Mouse (Mus musculus): ENCODE data around the gene Rora. TPM values are rescaled to one million over a fixed set of nuclear protein-coding genes. Genes with fewer than 3 reads are reported as not detected.
A peak's percentile ranks its signal among the peaks of the same experiment; 100 is the strongest.

Rora gene
- total RNA-seq, 1 experiment from 2014 or later, result 0.70 TPM

DNA sequence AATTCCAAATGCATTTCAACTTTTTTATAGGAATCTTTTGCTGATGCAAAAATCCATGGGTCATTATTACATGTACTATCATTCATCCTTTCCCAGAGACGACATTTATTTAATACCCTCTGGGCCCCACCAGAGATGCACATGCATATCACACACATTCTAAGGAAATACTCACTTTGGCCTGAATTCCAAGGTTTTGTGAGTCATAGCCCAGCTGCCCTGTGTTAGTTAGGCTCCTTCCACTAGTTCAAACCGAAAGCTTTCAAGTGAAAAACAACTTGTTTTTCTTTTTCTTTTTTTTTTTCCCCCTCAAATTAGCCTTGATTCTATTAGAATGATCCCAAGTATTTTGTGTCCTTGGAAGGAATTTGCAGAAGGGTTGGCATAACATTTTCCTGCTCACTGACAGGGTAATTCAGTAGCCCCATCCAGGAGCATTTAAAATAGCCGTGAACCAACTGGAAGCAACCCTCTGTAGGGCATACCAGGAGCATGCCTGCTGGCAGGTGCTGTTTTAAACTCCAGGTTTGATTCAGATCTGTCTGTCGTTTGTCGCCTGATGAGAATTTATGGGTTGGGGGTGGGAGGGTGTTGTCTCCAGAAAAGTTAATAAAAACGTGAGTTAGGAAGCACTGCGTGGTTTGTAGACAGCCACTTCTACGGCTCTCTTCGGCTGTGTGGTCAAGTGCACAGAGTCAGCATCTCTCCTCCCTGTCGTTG is 621.3 kb downstream of the Rora start:
- no peak for ATAC-seq (ENCODE audit: extremely low read depth, insufficient number of reproducible peaks, low FRiP score, poor library complexity, severe bottlenecking)

DNA sequence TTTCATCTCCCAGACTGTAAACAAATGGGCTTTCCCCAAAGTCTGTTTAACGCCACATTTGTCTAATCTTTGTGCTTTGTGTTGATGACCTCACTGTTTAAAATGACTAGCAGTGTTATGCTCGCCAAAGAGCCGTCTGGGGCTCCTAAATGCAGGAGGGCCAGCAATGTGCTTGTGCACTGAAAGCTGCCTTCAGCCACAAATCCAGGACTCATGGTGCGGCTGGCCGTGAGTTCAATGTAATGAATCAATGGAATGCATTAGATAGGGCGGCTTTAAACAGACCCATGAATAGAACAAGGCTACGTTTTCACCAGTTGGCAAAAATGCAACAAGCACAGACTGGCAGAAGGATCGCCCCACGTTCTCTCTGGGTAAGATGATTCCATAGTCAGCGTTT is 623.7 kb downstream of the Rora start:
- ATAC-seq (ENCODE audit: extremely low read depth, insufficient number of reproducible peaks, low FRiP score, poor library complexity, severe bottlenecking), result no peak

DNA sequence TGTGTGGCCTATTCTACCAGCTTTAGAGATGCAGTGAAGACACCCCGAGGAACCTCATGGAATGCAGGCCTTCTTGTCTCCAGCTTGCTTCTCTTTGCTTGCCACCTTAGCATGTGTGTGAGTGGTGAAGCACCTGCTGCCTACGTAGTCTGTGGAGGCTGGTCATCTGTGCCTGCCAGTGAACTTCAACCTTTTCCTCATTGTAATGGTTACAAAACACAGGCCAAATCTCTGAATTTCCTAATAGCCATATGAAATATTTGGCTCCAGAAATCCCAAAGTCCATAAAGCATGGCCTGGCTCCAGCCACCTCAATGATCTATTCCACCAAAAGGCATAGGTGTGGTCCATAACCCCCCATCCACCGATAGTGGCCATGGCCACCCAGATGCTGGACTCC is 631.4 kb downstream of the Rora start:
- ATAC-seq (ENCODE audit: extremely low read depth, insufficient number of reproducible peaks, low FRiP score, poor library complexity, severe bottlenecking), result no peak

DNA sequence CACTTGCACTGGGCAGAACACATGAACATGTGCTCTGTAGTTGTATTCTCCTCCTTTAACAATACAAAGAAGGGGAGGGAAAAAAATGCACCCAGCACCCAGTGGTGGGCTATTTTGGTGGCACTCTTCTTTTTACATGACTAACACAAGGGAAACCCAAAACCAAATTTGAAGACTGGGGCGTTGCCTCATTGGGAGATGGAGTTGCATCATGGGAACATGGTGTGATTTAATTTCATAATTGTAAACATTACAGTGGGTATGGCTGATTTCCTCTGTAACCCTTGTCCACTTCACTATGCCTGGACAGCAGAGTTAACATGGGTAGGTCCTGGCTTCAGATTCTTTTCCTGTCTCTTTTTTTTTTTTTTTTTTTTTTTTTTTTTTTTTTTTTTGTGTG is 634.5 kb downstream of the Rora start:
- no peak for ATAC-seq (ENCODE audit: extremely low read depth, insufficient number of reproducible peaks, low FRiP score, poor library complexity, severe bottlenecking)

DNA sequence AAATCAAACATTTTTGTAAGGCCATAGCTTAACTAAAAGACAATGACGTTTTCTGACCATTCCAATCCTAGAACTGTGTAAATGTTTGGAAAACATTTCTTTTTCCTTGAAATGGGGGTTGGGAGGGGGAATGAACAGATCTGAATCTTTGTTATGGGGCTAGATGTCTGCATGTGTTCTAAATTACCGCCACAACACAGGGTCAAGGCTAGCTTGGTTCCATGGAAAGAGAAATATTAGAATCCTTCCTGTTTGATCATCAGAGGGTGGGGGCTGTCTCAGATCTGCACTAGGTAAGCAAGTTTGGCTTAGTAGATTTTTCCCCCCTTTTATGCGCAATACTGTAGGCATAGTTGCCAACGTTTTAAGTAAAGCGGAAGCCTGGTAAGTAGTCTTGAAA is 635.0 kb downstream of the Rora start:
- no peak for ATAC-seq (ENCODE audit: extremely low read depth, insufficient number of reproducible peaks, low FRiP score, poor library complexity, severe bottlenecking)

DNA sequence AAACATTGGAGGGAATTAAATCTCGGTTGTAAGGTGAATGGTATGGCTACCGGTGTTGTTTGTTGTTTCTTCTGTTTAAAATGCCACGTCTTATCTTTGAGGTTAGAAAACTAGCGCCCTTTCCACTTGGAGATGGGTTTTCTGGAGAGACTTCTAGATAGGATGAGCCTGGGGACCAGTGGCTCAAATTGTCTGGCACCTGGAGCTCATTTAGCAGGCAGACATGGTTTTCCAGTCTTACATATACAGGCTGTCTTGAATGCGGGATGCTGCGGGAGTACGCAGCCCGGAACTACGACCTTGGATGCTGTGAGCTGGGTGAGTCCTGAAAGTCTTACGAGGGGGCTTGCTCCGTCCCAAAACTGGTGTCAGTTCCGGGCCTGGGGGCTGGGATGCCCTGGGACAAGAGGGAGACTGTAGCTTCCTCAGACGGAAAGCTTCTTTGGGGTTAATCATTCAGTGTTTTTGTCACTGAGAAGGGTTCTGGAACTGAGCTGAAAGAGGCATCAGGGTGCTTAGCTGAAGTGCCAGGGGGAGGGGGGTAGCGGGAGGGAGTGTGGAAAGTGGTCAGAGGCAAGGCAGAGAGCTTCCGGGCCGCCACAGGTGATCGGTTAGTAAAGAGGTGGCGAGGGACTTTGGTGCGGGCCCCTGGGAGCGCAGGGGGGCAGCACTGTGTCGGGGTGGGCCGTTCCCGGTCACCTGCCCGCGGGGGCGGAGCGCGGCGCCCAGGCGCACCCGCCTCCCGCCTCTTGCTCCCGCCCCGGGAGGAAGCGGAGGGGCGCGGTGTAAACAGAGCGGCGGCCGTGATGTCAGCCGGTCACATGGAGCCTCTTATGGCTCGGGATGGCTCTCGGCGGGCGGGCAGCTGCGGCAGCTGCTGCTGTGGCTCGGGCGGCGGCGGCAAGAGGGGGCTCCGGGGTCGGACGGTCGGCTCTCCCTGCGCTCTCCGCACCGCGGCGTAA is 635.8 kb downstream of the Rora start:
- peak; percentile 36; the same call in 1 of the 2 replicates for ATAC-seq (ENCODE audit: extremely low read depth, insufficient number of reproducible peaks, low FRiP score, poor library complexity, severe bottlenecking)

DNA sequence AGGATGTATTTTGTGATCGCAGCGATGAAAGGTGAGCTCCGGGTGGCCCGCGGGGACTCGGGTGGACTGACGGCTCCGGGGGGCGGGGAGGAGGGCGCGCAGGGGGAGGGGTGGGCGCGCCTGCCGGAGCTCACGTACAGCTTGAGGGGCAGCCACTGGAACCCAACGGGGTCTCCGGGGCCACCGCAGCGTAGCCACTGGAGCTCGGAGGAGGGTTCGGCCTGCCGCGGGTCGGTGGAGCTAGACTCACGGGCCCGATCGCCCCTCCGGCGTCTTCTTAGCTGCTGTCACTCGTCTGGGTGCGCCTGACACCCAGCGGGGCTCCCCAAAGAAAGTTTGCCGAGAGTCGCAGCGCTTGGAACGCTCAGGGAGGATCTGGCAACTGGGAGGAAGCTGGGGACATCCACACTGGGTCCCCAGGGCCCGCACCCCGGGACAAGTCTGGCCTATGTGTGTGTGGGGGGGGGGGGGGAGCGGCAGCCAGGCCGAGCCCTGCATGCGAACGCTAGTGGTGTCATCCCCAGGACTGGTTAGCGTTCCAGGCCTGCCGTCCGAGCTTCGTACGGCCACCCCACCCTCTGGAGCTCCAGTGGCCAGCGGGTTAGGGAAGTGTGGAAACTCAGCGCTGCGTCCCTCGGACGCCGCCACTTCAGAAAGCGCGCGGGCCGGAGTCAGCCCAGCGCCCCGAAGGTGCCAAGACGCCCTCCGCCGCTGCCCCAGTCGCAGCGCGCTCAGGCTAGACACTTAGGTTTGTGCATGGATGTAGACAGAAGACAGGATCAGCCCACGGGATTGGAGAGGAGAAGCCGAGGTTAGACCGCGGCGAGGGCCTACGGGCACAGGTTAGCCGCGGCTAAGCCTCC is 636.7 kb downstream of the Rora start:
- no peak for ATAC-seq (ENCODE audit: extremely low read depth, insufficient number of reproducible peaks, low FRiP score, poor library complexity, severe bottlenecking)

DNA sequence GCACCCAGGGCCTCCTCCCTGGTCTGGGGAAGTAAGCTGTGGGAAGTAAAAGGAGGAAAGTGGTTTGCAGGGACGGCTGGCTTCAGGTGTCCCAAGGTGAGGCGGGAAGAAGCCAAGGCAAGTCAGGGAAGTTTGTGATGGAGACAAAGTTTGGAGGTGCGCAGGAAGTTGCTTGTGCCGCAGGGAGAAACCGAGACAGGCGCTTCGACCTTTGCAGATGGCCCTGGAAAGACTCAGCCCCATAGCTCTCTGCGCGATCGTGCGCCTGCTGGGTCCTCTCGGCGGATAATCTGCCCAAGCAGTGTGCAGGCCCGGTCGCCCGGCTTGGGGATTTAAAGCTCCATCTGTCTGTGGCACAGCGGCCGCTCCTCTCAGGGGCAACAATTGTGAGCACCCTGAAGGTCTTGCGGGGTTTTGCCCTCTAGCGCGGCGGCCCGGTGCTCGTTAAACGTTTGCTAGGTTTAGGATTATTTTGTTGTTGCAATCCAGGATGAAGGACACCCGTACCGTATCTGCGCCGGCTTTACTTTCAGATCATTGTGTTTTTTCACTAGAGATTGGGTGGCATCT is 637.4 kb downstream of the Rora start:
- ATAC-seq (ENCODE audit: extremely low read depth, insufficient number of reproducible peaks, low FRiP score, poor library complexity, severe bottlenecking), result no peak

DNA sequence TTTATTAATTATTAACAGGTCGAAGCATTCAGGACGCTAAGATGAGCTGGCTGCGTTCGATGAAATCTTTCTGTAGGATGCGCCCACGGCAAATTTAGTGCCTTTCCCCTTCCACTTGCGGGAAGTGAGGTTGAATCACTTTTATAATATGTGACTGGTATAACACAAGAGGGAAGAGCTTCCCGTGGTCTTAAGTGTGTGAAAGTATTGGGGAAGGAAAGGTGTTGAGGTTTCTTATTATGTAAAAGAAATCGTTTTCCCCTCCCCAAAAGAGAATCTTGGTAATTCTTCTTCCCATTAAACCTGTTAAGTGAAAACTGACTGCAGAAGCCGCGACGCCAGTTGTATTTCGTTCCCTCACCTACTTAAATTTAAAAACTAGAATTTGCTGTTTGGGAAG is 637.9 kb downstream of the Rora start:
- ATAC-seq (ENCODE audit: extremely low read depth, insufficient number of reproducible peaks, low FRiP score, poor library complexity, severe bottlenecking), result no peak

DNA sequence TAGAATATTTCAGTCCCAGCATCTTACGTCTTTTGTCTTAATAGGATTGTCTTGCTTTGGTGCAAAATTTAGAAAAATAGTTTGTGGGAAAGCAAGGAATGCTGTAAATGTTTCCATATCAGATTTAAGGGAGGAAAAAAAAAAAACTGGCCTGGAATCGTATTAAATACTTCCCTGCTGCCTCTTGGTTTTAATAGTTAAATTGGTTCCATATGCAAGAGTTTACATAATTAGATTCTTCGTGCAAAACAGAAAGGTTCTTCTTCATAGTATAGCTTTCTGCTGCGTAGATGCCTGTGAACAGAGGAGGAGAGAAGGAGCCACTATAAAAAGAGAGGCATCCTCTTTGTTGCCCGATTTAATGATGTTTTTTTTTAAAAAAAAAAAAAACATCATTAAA is 638.8 kb downstream of the Rora start:
- ATAC-seq (ENCODE audit: extremely low read depth, insufficient number of reproducible peaks, low FRiP score, poor library complexity, severe bottlenecking), result no peak

DNA sequence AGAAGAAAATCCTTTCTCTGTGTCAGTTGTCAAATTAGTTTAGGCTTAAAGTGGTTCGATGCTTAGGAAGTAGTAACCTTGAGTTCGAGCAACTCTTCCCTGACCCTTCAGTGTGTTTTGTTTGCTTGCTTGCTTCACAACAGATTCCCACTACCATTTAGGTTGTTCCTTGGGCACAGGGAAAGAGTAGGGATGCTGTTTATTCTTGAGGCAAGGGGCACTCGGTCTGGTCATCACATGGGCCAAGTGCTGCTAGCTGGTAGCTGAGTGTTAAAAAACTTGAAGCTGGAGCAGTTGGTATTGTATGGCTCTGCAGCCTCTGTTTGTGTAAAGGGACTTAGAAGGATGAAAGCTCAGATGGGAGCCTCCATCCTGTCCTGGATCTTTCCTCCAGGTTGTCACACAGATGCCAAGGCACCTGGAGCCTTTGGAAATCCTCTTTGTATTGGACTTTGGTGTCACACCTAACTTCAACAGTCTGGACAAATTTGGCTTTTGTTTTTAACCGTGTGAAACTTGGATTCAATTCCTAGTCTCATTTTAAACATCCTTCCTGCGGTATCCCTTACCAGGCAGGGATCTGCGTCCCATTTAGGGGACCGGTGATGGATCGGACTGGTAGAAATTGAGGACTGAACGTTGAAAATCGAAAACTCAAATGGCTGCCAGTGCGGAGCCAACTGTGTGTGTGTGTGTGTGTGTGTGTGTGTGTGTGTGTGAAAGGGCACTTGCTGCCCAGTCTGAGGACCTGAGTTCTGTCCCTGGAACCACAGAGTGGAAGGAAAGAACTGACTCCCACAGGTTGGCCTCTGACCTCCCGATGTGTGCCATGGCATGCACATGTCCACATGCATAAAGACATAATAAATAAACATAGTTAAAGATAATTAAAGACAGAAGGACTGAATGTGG is 639.4 kb downstream of the Rora start:
- ATAC-seq (ENCODE audit: extremely low read depth, insufficient number of reproducible peaks, low FRiP score, poor library complexity, severe bottlenecking), result no peak

DNA sequence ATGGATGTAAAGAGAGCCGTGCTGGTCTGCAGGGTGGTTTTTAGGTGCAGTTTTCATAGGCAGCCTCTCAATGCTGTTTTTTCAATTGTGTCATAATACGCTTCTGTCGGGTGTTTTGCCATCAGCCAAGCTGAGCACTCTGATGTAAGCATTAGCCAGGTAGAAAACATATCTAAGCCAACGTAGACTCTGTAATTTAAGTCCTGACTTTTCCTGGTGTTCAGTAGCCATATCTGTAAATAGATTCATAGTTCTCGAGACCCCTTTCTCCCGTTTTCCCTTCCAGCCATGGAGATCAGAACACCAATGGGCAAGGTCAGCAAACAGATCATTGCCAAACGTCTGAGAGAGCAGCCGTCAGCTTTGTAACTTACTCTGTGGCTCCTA is 640.1 kb downstream of the Rora start:
- ATAC-seq (ENCODE audit: extremely low read depth, insufficient number of reproducible peaks, low FRiP score, poor library complexity, severe bottlenecking), result no peak

DNA sequence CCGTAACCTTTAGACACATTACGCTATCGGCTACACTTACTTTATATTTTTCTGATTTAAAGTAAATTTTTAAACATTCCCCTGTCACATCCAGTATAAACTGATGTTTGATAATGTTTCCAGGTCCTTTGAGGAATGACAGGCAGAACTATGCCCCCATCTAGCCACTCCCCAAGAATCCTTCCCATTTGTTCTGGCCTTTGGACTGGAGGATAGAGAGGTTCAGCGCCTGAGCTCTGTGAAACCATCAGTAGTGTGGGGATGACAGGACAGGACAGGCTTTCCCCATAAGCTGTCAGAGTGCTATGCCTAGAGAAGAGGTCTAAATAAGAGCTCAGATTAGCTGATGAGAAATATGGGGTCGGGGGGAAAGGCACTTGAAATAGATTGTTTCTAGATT is 640.8 kb downstream of the Rora start:
- no peak for ATAC-seq (ENCODE audit: extremely low read depth, insufficient number of reproducible peaks, low FRiP score, poor library complexity, severe bottlenecking)

DNA sequence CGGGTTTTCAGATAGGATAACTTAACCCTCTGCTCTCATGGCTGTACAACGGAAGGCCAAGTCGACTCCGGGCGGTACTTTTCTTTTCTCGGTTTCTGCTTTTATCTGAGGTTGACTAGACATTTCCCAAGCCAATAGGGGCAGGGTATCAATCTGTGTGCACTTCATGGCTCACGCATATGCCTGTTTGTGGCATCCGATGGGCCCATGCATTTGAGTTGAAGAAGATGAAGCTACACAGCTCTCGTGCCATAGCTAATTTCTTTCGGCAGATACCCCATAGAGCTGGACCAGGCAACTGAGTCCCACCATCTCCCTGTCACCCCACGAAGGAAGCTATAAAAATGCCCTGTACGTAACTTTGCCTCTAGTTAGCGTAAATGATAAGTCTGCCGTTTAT is 641.3 kb downstream of the Rora start:
- no peak for ATAC-seq (ENCODE audit: extremely low read depth, insufficient number of reproducible peaks, low FRiP score, poor library complexity, severe bottlenecking)

DNA sequence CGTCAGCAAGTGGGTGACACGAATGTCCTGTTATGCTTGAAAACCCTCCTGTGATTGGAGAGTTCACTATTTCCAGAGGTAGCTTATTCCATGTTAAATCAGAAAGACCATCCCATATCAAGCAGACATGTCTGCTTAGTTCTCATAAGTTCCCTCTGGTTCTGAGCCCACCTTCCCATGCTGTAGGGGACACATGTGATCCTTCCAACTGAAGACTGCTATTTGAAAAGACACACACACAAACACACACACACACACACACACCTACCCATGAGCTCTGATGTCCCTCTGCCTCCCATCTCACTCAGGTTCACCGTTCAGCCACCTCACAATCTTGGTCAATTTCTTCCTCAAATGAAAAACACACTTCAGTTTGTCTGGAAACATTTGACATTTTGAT is 642.2 kb downstream of the Rora start:
- ATAC-seq (ENCODE audit: extremely low read depth, insufficient number of reproducible peaks, low FRiP score, poor library complexity, severe bottlenecking), result no peak

DNA sequence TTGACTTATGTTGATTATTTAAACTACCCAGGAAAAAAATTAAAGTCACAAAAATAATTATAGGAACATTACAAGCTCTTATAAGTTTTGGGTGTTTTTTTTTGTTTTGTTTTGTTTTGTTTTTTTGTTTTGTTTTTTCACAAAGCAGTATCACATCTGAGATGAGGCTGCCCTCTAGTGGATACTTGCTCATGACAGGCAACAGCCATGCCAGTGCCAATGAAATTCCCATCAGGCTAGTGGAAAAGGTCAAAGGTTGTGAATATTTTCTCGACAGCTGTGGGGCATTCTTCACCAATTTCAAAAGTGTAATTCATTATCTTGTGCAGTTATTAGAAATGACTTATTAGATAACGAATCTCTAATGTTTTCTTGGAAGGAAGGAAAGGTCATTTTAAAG is 642.8 kb downstream of the Rora start:
- ATAC-seq (ENCODE audit: extremely low read depth, insufficient number of reproducible peaks, low FRiP score, poor library complexity, severe bottlenecking), result no peak

DNA sequence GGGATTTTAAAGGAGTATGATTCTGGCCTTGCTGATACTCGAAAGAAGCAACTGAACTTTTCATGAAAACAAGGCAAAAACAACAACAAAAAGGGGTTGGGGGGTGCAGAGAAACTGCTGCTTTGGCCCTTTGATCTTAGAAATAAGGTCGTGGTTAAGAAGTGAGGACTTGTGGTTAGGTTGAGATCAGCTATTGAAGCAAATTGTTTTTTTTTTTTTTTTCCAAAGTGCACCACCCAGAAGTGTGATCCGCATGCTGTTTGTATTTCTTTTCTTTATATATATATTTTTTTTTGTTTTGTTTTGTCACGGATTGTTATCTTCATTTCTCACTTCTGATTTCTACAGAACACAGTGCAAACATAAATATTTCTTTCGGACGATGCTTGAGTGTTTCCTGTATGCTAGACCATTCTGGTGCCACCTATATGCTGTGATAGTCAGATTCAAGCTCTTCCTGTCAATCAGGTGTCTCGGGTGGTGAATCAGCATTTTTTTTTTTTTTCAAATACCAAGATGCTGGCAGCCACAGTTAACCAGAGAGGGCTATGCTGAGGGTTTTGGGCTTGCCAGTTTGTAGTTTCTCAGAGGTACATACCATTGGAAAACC is 644.3 kb downstream of the Rora start:
- ATAC-seq (ENCODE audit: extremely low read depth, insufficient number of reproducible peaks, low FRiP score, poor library complexity, severe bottlenecking), result no peak
